Mouse (Mus musculus) C2C12 (cell line): ENCODE data around the gene Cntf.

Experiments used
- CTCF ChIP-seq: IDR thresholded peaks from one replicate; pipeline ENCODE4 v1.5.1; 2011; ENCODE audit not compliant: control insufficient read depth, insufficient read depth, insufficient read length
- FOSL1 ChIP-seq: IDR thresholded peaks from one replicate; pipeline ENCODE4 v1.8.0; 2011; ENCODE audit warnings: mild to moderate bottlenecking, low read length; ENCODE audit not compliant: poor library complexity, insufficient read depth, severe bottlenecking
- MAX ChIP-seq: IDR thresholded peaks from one replicate; pipeline ENCODE4 v1.6.1; 2011; ENCODE audit warnings: mild to moderate bottlenecking, control low read depth

GRCm38 (mm10) chr19:12801046-12801445 is 35.6 kb upstream of the Cntf start:
- TF ChIP-seq MAX (no peak), FOSL1 (no peak), CTCF (no peak)
